Mouse (Mus musculus) 3T3-L1 (cell line): ENCODE measurements around the gene Rln1.

ENCODE experiments used
- DNase-seq: peaks from one replicate; pipeline ENCODE4 v3.0.0-alpha.2; 2015; ENCODE audit warnings: low read depth, low spot score

Gene Rln1

GRCm38 (mm10) chr19:29334068-29334745 lies at the start of gene Rln1:
TSS of gene Rln1 (minus strand) at chr19:29334670.
- no peak for DNase-seq

- no peak for DNase-seq
These were observed 48.9 kb upstream of the Rln1 start for GRCm38 (mm10) chr19:29383368-29383767.

- no peak for DNase-seq
These were observed 45.6 kb upstream of the Rln1 start for GRCm38 (mm10) chr19:29379839-29380603.

GRCm38 (mm10) chr19:29376382-29376781 lies 41.9 kb upstream of the Rln1 start:
- DNase-seq = no peak

GRCm38 (mm10) chr19:29374947-29375346 lies 40.5 kb upstream of the Rln1 start:
- DNase-seq = no peak

GRCm38 (mm10) chr19:29373438-29373837 lies 39.0 kb upstream of the Rln1 start:
- no peak for DNase-seq

- DNase-seq = no peak
These were observed 38.2 kb upstream of the Rln1 start for GRCm38 (mm10) chr19:29372621-29373020.

- DNase-seq = no peak
These were observed 37.7 kb upstream of the Rln1 start for GRCm38 (mm10) chr19:29372138-29372537.

- no peak for DNase-seq
These were observed 37.0 kb upstream of the Rln1 start for GRCm38 (mm10) chr19:29371284-29372081.

- no peak for DNase-seq
These were observed 36.2 kb upstream of the Rln1 start for GRCm38 (mm10) chr19:29370545-29371283.

- DNase-seq = no peak
These were observed 35.6 kb upstream of the Rln1 start for GRCm38 (mm10) chr19:29370112-29370511.

- no peak for DNase-seq
These were observed 34.3 kb upstream of the Rln1 start for GRCm38 (mm10) chr19:29368671-29369309.

GRCm38 (mm10) chr19:29368041-29368440 lies 33.6 kb upstream of the Rln1 start:
- DNase-seq = no peak

- DNase-seq = peak; percentile 90
These were observed 32.6 kb upstream of the Rln1 start, which contains the start of the genes Plgrkt and Cd274 for GRCm38 (mm10) chr19:29366969-29367622. TSS of gene Plgrkt (minus strand) at chr19:29367390. TSS of gene Cd274 (plus strand) at chr19:29367455.

GRCm38 (mm10) chr19:29366226-29366968 lies 31.9 kb upstream of the Rln1 start:
- DNase-seq = no peak

- no peak for DNase-seq
These were observed 30.6 kb upstream of the Rln1 start for GRCm38 (mm10) chr19:29365105-29365504.

- no peak for DNase-seq
These were observed 29.6 kb upstream of the Rln1 start for GRCm38 (mm10) chr19:29364076-29364475.

GRCm38 (mm10) chr19:29363557-29363956 lies 29.1 kb upstream of the Rln1 start:
- DNase-seq = no peak

GRCm38 (mm10) chr19:29362173-29362930 lies 27.9 kb upstream of the Rln1 start:
- DNase-seq = no peak
